Mouse (Mus musculus) midbrain, embryonic 12.5 days (tissue): ENCODE data around the gene Chrne. TPM values are rescaled to one million over a fixed set of nuclear protein-coding genes. Genes with fewer than 3 reads are reported as not detected.
A peak's percentile ranks its signal among the peaks of the same experiment; 100 is the strongest.
"Not testable (repeated sequence)": the region's sequence is repeated elsewhere in the genome, so short reads cannot be mapped to it uniquely, and the experiment has no call there.

Source experiments
- ATAC-seq: fragments of 200-750 bp; cut with Nextera tagmentation; 2 replicates; pipeline ENCODE4 v1.8.0; 2017; ENCODE audit warnings: low read depth, moderate TSS enrichment, moderate library complexity; ENCODE audit not compliant: low FRiP score
- H3K27ac ChIP-seq: fragments of 300-500 bp; sonication (generic); replicated peaks from 2 replicates; pipeline ENCODE4 v1.5.1; 2016; ENCODE audit warnings: mild to moderate bottlenecking
- H3K27me3 ChIP-seq: fragments of 300-500 bp; sonication (generic); 2 replicates; pipeline ENCODE4 v1.6.1; 2016; ENCODE audit warnings: mild to moderate bottlenecking
- H3K36me3 ChIP-seq: fragments of 300-500 bp; sonication (generic); 2 replicates; pipeline ENCODE4 v1.6.1; 2016
- H3K4me1 ChIP-seq: fragments of 300-500 bp; sonication (generic); 2 replicates; pipeline ENCODE4 v1.6.1; 2016
- H3K4me2 ChIP-seq: fragments of 300-500 bp; sonication (generic); replicated peaks from 2 replicates; pipeline ENCODE4 v1.6.1; 2016; ENCODE audit warnings: mild to moderate bottlenecking, moderate library complexity
- H3K4me3 ChIP-seq: fragments of 300-500 bp; sonication (generic); 2 replicates; pipeline ENCODE4 v1.5.1; 2016; ENCODE audit warnings: mild to moderate bottlenecking
- H3K9ac ChIP-seq: fragments of 300-500 bp; sonication (generic); replicated peaks from 2 replicates; pipeline ENCODE4 v1.6.1; 2016; ENCODE audit warnings: mild to moderate bottlenecking, moderate library complexity
- H3K9me3 ChIP-seq: fragments of 300-500 bp; sonication (generic); 2 replicates; pipeline ENCODE4 v1.6.1; 2016; ENCODE audit warnings: mild to moderate bottlenecking
- WGBS: fragments of 180-500 bp; shearing (Covaris S2); methylation state at CpG from one replicate; pipeline ENCODE4 v1.1.7; 2016; 5-methylcytosine and 5-hydroxymethylcytosine counted together
- polyA plus RNA-seq: library from polyadenylated mRNA; unstranded; fragments of >200 nt; fragmentation: Nextera tagmentation; extraction: Ambion mirVana; gene quantifications from 2 replicates; pipeline ENCODE4 v1.2.1, GENCODE M21; 2016

Chrne gene
- polyA plus RNA-seq, 1 experiment from 2014 or later: 0.32 TPM

- no peaks in the 10 kb centered on the region for H3K27me3 ChIP-seq
- no peak overlapping the region for H3K9ac ChIP-seq
- H3K9me3 ChIP-seq: no peaks in the 10 kb centered on the region
- peaks cover 46% of the 10 kb centered on the region for H3K4me1 ChIP-seq
- no peak overlapping the region for H3K4me3 ChIP-seq
- WGBS: 86% methylated on average over 3 of the region's 3 CpGs
- no peaks in the 10 kb centered on the region for H3K36me3 ChIP-seq
- no peak for ATAC-seq
- no peak overlapping the region for H3K27ac ChIP-seq
- no peak overlapping the region for H3K4me2 ChIP-seq
Observed at GRCm38 (mm10) chr11:70577201-70577600, 41.8 kb downstream of the Chrne start.

DNA sequence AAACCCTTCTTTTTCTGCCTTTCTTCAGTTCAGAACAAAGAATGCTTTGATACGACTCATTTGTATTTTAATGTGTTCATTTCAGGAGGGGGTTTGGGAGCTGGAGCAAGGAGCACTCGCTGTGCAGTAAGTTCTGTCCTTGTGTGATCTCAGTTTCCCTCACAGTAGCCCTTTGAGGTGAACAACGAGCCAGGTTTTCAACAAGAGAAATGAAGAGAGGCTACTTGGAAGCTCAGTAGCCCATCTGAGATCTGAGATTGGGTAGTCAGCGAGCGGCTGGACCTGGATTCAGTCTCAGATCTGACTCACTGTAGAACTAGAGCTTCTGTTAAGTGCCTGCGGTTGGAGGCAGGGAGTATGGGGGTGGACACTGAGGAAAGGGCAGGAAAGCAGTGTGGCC, 45.1 kb downstream of the Chrne start:
- no peak overlapping the region for H3K9ac ChIP-seq
- peaks cover 32% of the 10 kb centered on the region for H3K4me1 ChIP-seq
- WGBS: 65% methylated on average over 6 of the region's 6 CpGs
- H3K36me3 ChIP-seq: no peaks in the 10 kb centered on the region
- no peaks in the 10 kb centered on the region for H3K9me3 ChIP-seq
- H3K4me2 ChIP-seq: no peak overlapping the region
- no peak for ATAC-seq
- H3K4me3 ChIP-seq: no peak overlapping the region
- no peaks in the 10 kb centered on the region for H3K27me3 ChIP-seq
- peak overlapping the region; percentile 7; the same call in 1 of the 2 replicates for H3K27ac ChIP-seq

- whole genome bisulfite sequencing: 69% methylated on average over 5 of the region's 5 CpGs
- Histone ChIP-seq H3K27me3 (no peaks in the 10 kb centered on the region), H3K9ac (no peak overlapping the region), H3K4me2 (no peak overlapping the region), H3K27ac (no peak overlapping the region), H3K36me3 (0 out of 2 replicates have a peak, but pooled peaks cover 4% of the 10 kb centered on the region), H3K9me3 (no peaks in the 10 kb centered on the region), H3K4me1 (peaks cover 18% of the 10 kb centered on the region), H3K4me3 (no peak overlapping the region)
- ATAC-seq: no peak
Observed at GRCm38 (mm10) chr11:70572348-70572902, 46.6 kb downstream of the Chrne start.

- Histone ChIP-seq H3K9me3 (no peaks in the 10 kb centered on the region), H3K27me3 (no peaks in the 10 kb centered on the region), H3K27ac (no peak overlapping the region), H3K9ac (no peak overlapping the region), H3K4me1 (peaks cover 13% of the 10 kb centered on the region), H3K36me3 (0 out of 2 replicates have a peak, but pooled peaks cover 4% of the 10 kb centered on the region), H3K4me3 (no peak overlapping the region), H3K4me2 (no peak overlapping the region)
- ATAC-seq: no peak
- 91% methylated on average over 1 of the region's 1 CpGs for WGBS
Observed at GRCm38 (mm10) chr11:70571641-70572040, 47.4 kb downstream of the Chrne start.

DNA sequence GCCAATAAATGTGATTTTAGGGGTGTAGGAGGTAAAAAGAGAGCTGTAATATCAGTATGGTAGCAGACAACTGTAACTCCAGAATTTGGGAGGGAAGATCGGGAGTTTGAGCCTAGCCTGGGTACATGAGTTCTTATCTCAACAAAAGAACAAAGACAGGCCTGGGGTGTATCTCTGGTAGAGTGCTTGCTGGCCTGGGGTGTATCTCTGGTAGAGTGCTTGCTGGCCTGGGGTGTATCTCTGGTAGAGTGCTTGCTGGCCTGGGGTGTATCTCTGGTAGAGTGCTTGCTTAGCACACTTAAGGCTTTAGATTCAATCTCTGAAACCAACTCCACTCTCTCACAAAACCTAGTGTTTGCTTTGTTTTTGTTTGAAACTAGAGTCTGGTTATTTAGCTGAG, 48.4 kb downstream of the Chrne start:
- H3K4me3 ChIP-seq, H3K9ac ChIP-seq, ATAC-seq, H3K27me3 ChIP-seq, H3K36me3 ChIP-seq, H3K9me3 ChIP-seq, H3K27ac ChIP-seq, H3K4me2 ChIP-seq: not testable (repeated sequence)
- WGBS: 91% methylated on average over 1 of the region's 1 CpGs
- peaks cover 20% of the 10 kb centered on the region for H3K4me1 ChIP-seq

- Histone ChIP-seq H3K9me3 (no peaks in the 10 kb centered on the region), H3K36me3 (0 out of 2 replicates have a peak, but pooled peaks cover 4% of the 10 kb centered on the region), H3K4me1 (peaks cover 37% of the 10 kb centered on the region), H3K4me2 (no peak overlapping the region), H3K4me3 (no peak overlapping the region), H3K27ac (no peak overlapping the region), H3K9ac (no peak overlapping the region; the same call in 1 of the 2 replicates), H3K27me3 (no peaks in the 10 kb centered on the region)
- WGBS: 72% methylated on average over 7 of the region's 7 CpGs
- ATAC-seq: no peak
Observed at GRCm38 (mm10) chr11:70566586-70566985, 52.4 kb downstream of the Chrne start.

Other genes with a start within 250 kb of the Chrne start
- gene Pelp1, start 209.2 kb downstream of the Chrne start, polyA plus RNA-seq: 40.0 and 40.3 TPM in 2 replicates
- gene Arrb2, start 186.6 kb downstream of the Chrne start, polyA plus RNA-seq: 37.0 and 41.1 TPM in 2 replicates
- gene Med11, start 167.3 kb downstream of the Chrne start, polyA plus RNA-seq: 37.6 and 39.2 TPM in 2 replicates
- gene Zmynd15, start 159.8 kb downstream of the Chrne start, polyA plus RNA-seq: 0.21 and 0.33 TPM in 2 replicates
- gene Cxcl16, start 159.2 kb downstream of the Chrne start, polyA plus RNA-seq: 1.6 and 1.7 TPM in 2 replicates
- 0.46 TPM in 1 of 2 replicates, not detected in the other for gene Tm4sf5, start 114.0 kb downstream of the Chrne start, polyA plus RNA-seq
- not detected in 2 replicates for gene Vmo1, start 104.6 kb downstream of the Chrne start, polyA plus RNA-seq
- 0.26 TPM in 1 of 2 replicates, not detected in the other for gene Gltpd2, start 100.0 kb downstream of the Chrne start, polyA plus RNA-seq
- 774 and 783 TPM in 2 replicates for gene Psmb6, start 93.8 kb downstream of the Chrne start, polyA plus RNA-seq
- gene Gm40193, start 86.3 kb downstream of the Chrne start, polyA plus RNA-seq: not detected in 2 replicates
- 4.0 and 5.7 TPM in 2 replicates for gene Pld2, start 79.2 kb downstream of the Chrne start, polyA plus RNA-seq
- 14.7 and 16.8 TPM in 2 replicates for gene Mink1, start 56.3 kb downstream of the Chrne start, polyA plus RNA-seq
- not detected in 2 replicates for gene 4930544D05Rik, start 3.4 kb downstream of the Chrne start, polyA plus RNA-seq
- gene Gp1ba, start 19.9 kb upstream of the Chrne start, polyA plus RNA-seq: 0.35 and 0.37 TPM in 2 replicates
- gene Rnf167, start 28.0 kb upstream of the Chrne start, polyA plus RNA-seq: 96.6 and 101 TPM in 2 replicates
- 138 and 149 TPM in 2 replicates for gene Slc25a11, start 28.3 kb upstream of the Chrne start, polyA plus RNA-seq
- 1,047 and 1,099 TPM in 2 replicates for gene Pfn1, start 35.4 kb upstream of the Chrne start, polyA plus RNA-seq
- gene Eno3, start 38.0 kb upstream of the Chrne start, polyA plus RNA-seq: 12.0 and 12.7 TPM in 2 replicates
- 156 and 160 TPM in 2 replicates for gene Spag7, start 50.2 kb upstream of the Chrne start, polyA plus RNA-seq
- gene Camta2, start 68.9 kb upstream of the Chrne start, polyA plus RNA-seq: 13.0 and 14.9 TPM in 2 replicates
- 0.86 and 1.3 TPM in 2 replicates for gene Inca1, start 80.9 kb upstream of the Chrne start, polyA plus RNA-seq
- 2.0 and 2.2 TPM in 2 replicates for gene Kif1c, start 81.3 kb upstream of the Chrne start, polyA plus RNA-seq
- 10.6 and 11.7 TPM in 2 replicates for gene Zfp3, start 145.0 kb upstream of the Chrne start, polyA plus RNA-seq
- gene Scimp, start 193.4 kb upstream of the Chrne start, polyA plus RNA-seq: not detected in 2 replicates
- gene Rabep1, start 225.6 kb upstream of the Chrne start, polyA plus RNA-seq: 49.6 and 58.4 TPM in 2 replicates